ENCODE assay signal across 20 mouse cellular contexts in genomic region chr12:4406155-4406554, GRCm38 (mm10).
"Had no signal": no experiment of that assay in that cellular context is flagged by ENCODE, and none has a peak within 500 bp of the region (broad histone marks: within the 10 kb centered on the region; RNA-seq: fewer than 3 reads in every experiment).

No protein-coding gene starts in this region.

- H3K27me3 ChIP-seq: megakaryocyte, embryonic 14.5 days; midbrain, embryonic 12.5 days; neural tube, embryonic 13.5 days; neural tube, embryonic 15.5 days had no signal

- H3K9me3 ChIP-seq: megakaryocyte, embryonic 14.5 days; midbrain, embryonic 10.5 days; midbrain, embryonic 12.5 days; neural tube, embryonic 13.5 days; neural tube, embryonic 15.5 days had no signal

- ATAC-seq: midbrain, embryonic 16.5 days had no signal

- DNase-seq: lung, adult 18-20 months; lung, embryonic 14.5 days; lung, postnatal 10 days; lung, postnatal 4 days; midbrain, embryonic 14.5 days; retina, postnatal 1 day; right cerebral cortex, adult 18-20 months; right cerebral cortex, postnatal 25 days; right cerebral cortex, postnatal 4 days; spleen, adult 18-20 months; thymus, adult 18-20 months; thymus, postnatal 14 days; thymus, postnatal 36 days had no signal

- H3K4me3 ChIP-seq: megakaryocyte, embryonic 14.5 days; midbrain, embryonic 10.5 days; midbrain, embryonic 12.5 days; myocyte; neural tube, embryonic 13.5 days; neural tube, embryonic 15.5 days had no signal

- H3K27ac ChIP-seq: midbrain, embryonic 10.5 days; midbrain, embryonic 12.5 days; neural tube, embryonic 13.5 days; neural tube, embryonic 15.5 days had no signal

- H3K36me3 ChIP-seq: midbrain, embryonic 10.5 days; midbrain, embryonic 12.5 days; neural tube, embryonic 13.5 days; neural tube, embryonic 15.5 days had no signal

- H3K9ac ChIP-seq: lung, embryonic 14.5 days; midbrain, embryonic 12.5 days; neural tube, embryonic 13.5 days; neural tube, embryonic 15.5 days had no signal

- H3K4me1 ChIP-seq: midbrain, embryonic 10.5 days; midbrain, embryonic 12.5 days; neural tube, embryonic 15.5 days had no signal
